Mouse (Mus musculus): ENCODE data around the gene Trmt10c. TPM values are rescaled to one million over a fixed set of nuclear protein-coding genes. Genes with fewer than 3 reads are reported as not detected.

Gene Trmt10c
- polyA plus RNA-seq, 1 experiment from 2014 or later: 27.1 TPM

Small RNAs within 50 kb of the gene (microRNA-seq; reads per million reads assigned to microRNA genes)
- gene Gm24047: not detected

Other genes with a start within 250 kb of the Trmt10c start
- 1.3 and 1.6 TPM in 2 replicates for gene Nfkbiz, start 198.9 kb downstream of the Trmt10c start, polyA plus RNA-seq (2015; fragmentation: Nextera tagmentation; extraction: Ambion mirVana)
- gene Nxpe3, start 142.5 kb downstream of the Trmt10c start, polyA plus RNA-seq (2015; fragmentation: Nextera tagmentation; extraction: Ambion mirVana): 1.7 and 2.1 TPM in 2 replicates
- 17.5 and 19.4 TPM in 2 replicates for gene Cep97, start 103.0 kb downstream of the Trmt10c start, polyA plus RNA-seq (2015; fragmentation: Nextera tagmentation; extraction: Ambion mirVana)
- 484 and 499 TPM in 2 replicates for gene Rpl24, start 71.5 kb downstream of the Trmt10c start, polyA plus RNA-seq (2015; fragmentation: Nextera tagmentation; extraction: Ambion mirVana)
- gene Zbtb11, start 63.9 kb downstream of the Trmt10c start, polyA plus RNA-seq (2015; fragmentation: Nextera tagmentation; extraction: Ambion mirVana): 22.4 and 25.1 TPM in 2 replicates
- gene Pcnp, start 8.1 kb downstream of the Trmt10c start, polyA plus RNA-seq (2015; fragmentation: Nextera tagmentation; extraction: Ambion mirVana): 230 and 262 TPM in 2 replicates
- gene Senp7, start 10.5 kb upstream of the Trmt10c start, polyA plus RNA-seq (2015; fragmentation: Nextera tagmentation; extraction: Ambion mirVana): 59.9 and 60.2 TPM in 2 replicates
- 0.16 and 0.23 TPM in 2 replicates for gene Impg2, start 166.5 kb upstream of the Trmt10c start, polyA plus RNA-seq (2015; fragmentation: Nextera tagmentation; extraction: Ambion mirVana)